Mouse (Mus musculus) hindlimb bud, embryonic 11.5 days (tissue): ENCODE measurements at regions not wholly inside any gene's neighbourhood (a gene's known extent, or its start where the extent isn't known, plus 50 kb on each side); places are given as distances from the start of the nearest gene placed in this dataset.

Experiments
- DNase-seq: peaks from one replicate; pipeline ENCODE4 v3.0.0-alpha.2; 2012; ENCODE audit warnings: low read depth, low spot score; ENCODE audit errors: extremely low spot score

GRCm38 (mm10) chr2:50704297-50704696 is 407.7 kb upstream of the Mmadhc start:
- no peak for DNase-seq

- no peak for DNase-seq
Measured at GRCm38 (mm10) chr2:50702584-50703450, 406.2 kb upstream of the Mmadhc start.

DNA sequence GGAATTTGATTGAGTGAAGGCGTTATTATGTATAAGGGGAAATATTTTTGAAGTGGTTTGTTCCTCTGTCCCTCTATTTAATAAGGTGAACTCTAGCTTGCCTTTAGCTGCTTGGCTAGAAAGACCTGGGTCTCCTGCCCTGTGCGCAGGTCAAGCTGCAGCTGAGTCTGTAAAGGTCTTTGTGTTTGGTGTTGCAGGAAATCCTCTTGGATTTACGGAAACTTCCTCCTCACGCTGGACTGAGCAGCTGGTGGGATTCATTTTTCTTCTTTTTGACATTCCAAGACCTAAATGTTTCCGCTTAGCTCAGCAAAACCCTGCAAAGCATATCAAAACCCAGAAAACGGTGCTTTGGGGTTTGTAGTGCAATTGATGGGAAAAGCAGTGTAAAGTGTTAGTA is 402.2 kb upstream of the Mmadhc start:
- DNase-seq = no peak

GRCm38 (mm10) chr2:50696575-50696974 is 400.0 kb upstream of the Mmadhc start:
- DNase-seq = no peak

GRCm38 (mm10) chr2:50694849-50695248 is 398.2 kb upstream of the Mmadhc start:
- no peak for DNase-seq

DNA sequence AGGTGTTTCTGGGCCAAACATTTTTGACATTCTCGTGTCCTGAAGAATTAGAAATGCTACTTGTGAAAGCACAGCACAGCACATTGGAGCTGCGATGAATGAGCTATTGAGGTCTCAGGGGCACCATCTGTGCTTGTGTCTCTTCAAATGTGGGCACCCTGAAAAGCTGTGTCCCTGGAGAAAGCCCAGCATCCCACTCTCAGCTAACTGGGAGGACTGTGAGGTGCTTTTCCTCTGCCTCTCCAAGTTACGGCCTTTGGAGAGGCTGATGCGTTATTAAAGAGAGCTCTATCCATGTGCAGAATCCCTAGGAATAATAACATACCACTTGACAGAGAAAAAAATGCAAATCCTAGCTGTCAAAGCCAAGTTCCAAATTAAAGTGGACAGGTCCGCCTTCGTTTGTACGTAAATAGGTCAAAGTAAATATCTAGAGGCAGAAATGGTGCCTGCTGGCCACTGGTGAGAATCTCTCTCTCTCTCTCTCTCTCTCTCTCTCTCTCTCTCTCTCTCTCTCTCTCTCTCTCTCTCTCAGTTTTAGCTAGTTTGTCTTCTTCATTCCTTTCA is 397.3 kb upstream of the Mmadhc start:
- no peak for DNase-seq

- DNase-seq = no peak
Measured at GRCm38 (mm10) chr2:50690120-50691103, 393.8 kb upstream of the Mmadhc start.

- no peak for DNase-seq
Measured at GRCm38 (mm10) chr2:50687672-50688151, 391.1 kb upstream of the Mmadhc start.

DNA sequence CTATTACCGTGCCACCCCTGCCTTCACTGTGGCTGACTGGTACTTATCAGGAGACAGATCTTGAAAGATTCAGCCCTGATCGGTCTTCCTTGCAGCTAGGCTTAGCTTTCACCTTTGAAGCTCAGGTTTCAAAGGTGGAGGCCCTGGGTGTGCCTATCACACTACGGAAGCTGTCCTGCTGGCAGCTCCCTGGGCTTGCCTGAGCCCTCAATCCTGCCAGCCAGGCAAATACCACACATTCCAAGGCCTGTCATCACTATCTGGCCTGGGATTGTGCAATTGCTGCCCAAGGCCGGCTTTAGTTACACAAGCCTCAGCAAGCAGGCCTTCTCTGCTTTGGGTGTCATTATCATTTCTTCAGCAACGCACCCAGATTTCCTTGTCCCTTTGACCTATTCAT is 390.6 kb upstream of the Mmadhc start:
- DNase-seq = no peak

- DNase-seq = no peak
Measured at GRCm38 (mm10) chr2:50677456-50677855, 380.9 kb upstream of the Mmadhc start.

- DNase-seq = no peak
Measured at GRCm38 (mm10) chr2:50675736-50676550, 379.3 kb upstream of the Mmadhc start.

DNA sequence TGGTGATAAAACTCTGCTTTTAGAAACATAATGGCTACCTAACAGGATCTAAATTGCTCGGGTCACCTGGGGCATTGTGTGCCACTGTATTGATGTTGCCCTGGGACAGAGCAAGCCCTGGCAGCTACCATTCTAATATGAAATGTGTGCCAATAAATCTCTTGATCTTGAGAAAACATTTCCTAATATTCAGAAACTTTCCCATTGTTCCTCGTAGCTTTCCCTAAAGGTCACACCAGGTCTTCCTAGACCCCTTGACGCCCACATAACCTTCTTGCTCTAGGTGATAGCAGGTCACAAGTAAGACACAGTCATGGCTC is 378.2 kb upstream of the Mmadhc start:
- no peak for DNase-seq

DNA sequence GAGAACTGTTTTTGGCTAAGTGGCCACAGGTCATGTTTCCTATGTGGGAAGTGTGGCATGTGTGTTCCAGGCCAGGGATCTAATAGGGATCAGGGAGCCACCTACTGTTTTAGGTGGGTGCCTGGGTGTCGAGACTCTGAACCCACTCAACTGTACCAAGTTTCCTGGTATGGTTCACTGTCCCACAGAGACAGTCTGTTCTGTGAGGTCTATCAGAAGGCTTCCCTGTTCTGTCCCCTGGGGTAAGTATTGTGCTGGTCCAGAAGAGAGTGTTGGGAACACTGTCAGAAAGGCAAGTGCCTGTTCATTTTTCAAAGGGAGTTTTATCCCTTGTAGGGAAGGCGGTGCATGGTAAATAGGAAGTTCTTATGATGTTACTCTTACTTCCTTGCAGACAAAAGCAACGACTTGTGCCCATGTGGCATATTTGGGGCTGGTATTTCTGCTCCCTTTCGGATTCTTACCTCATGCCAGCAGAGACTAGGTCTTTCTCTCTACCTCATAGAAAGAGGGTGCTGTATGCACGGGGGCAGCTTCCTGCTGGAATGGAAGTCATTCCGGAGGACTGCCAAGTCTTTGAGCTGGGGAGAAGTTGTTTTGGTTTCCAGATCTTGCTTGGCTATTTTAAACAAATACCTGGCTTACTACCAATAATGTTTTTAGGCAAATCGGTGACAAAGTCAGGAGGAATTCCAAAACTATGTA is 377.7 kb upstream of the Mmadhc start:
- DNase-seq = no peak

DNA sequence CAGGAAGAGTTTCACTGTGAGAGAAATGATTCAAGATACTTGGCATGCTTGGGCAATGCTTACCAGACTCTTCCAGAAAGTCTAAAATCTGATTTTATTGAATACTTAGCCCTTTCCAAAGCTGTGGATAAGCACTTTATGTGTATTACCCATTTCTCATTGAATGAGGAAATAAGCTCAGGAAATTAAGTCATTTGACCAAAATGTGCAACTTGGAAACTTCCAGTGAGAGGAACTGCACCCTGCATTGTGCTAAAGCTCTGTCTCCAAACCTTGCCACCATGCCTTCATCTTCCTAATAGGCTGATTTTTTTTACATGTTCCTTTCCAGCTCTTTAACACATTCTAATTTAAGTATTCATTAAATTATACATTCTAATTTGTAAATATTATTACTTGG is 372.7 kb upstream of the Mmadhc start:
- no peak for DNase-seq

DNA sequence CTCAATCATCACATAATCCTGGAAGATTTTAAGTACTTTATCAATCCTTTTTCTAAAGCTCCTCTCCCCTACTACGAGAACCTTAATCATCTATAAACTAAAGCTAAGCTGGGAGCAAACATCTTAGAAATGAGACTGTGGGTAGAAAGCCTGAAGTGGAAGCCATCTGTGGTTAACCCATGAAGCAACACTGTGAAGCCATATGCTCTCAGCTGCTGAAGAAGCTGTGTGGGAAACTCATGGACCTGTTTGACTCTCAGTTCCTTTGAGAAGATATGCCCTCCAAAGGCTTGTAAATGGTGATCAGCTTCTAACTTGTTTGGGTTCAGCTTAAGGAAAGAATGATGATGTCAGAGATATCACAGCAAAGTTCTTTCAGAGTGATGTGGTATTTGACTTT is 372.2 kb upstream of the Mmadhc start:
- DNase-seq = no peak

DNA sequence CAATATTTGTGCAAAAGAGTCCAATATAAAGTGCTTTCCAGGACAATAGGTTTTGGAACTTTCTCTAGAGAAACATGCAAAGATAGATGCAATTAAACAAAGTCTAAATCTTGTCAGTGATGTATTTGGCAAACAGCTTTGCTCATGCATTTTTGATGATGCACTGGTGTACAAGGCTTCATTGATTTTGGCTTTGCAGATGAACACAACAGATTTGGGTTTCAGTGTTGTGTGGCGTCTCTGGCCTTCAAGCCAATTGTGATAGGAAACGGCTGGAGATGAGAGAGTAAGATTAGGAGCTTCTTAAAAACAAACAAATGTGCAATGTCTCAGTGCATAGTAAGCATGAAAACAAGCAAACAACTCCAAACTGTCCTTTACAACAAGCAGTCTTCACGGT is 370.6 kb upstream of the Mmadhc start:
- no peak for DNase-seq

- DNase-seq = no peak
Measured at GRCm38 (mm10) chr2:50662504-50662903, 365.9 kb upstream of the Mmadhc start.

GRCm38 (mm10) chr2:50660000-50660399 is 363.4 kb upstream of the Mmadhc start:
- DNase-seq = no peak

DNA sequence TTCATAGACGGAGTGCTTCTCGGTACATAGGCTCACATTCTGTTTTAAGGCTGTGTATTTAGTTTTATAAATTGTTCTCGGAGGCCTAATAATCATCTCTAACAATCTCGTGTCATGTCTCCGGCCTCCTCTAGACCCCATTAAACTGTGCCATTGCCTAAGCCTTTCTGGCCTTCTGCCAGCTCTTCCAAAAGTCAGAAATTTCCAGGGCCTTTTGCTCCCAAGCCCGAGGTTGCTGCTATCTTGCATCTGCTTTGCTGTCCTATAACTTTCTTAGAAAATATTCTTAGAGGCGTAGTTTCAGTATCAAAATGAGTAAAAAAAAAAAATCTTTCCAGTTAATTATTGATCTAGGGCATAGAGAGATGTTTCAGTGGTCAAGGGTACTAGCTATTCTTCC is 361.2 kb upstream of the Mmadhc start:
- no peak for DNase-seq

DNA sequence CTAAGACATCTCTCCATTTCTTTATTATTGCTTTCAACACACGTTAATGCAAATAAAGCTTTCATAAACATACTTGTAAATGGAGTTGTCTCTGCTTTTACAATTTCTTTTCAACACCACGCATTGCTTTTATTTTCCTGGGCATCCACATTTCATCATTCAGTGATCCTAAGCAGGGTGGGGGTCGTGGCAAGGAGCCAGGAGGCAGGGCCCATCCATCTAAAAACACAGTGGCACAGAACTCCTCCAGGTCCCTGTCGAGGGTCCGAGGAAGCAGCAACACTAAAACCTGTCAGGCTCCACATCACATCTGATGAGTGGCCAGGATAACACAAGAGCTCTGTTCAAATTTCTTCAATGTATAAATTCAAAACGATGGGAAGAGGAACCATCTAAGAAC is 359.8 kb upstream of the Mmadhc start:
- DNase-seq = no peak
